Mouse (Mus musculus) spleen, postnatal 10 days (tissue): ENCODE data around the gene Psme1.
A peak's percentile ranks its signal among the peaks of the same experiment; 100 is the strongest.

ENCODE experiments used
- DNase-seq, 2 experiments: peaks; one replicate each; pipeline ENCODE4 v3.0.0; 2021 to 2022; ENCODE audit warnings: low spot score in 2 of 2

Gene Psme1

DNA sequence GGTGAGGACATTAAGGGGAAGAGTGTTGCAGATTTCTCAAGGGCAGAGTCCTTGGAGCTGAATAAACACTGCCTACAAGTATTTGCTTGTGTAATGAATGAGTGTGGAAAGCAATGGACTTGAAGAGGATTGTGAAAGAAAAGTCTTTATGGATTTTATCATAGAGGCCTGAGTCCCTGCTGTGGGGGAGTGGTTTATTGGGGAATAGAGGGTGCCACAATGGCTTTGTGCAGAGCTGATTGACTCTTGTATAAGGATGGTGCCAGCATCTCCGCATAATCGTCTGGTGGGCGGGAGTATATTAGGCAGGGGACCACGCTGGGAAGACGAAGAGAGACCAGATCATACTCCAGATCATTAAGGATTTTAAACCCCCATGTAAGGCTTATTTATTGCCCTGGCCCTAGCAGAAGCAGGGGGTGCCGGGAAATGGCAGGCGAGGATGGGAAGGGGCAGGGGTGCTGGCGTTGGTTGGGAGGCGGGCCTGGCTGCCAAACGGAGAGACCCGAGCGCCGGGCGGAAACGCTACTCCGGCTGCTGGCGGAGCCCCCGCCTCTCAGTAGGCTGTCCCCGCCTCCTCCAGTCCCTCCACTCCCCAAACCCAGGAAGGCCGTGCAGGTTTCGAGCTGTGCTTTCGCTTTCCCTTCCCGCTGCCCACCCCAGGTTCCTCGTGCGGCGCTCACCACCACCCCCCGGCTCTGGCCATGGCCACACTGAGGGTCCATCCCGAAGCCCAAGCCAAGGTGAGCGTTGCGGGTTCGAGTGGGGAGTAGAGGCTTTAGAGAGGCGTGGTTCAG is at the start of gene Psme1:
Gene Psme1 (plus strand): TSS at position 253 of the 797 bp plus-strand sequence.
- DNase-seq, result peak; percentile 71 to 81

DNA sequence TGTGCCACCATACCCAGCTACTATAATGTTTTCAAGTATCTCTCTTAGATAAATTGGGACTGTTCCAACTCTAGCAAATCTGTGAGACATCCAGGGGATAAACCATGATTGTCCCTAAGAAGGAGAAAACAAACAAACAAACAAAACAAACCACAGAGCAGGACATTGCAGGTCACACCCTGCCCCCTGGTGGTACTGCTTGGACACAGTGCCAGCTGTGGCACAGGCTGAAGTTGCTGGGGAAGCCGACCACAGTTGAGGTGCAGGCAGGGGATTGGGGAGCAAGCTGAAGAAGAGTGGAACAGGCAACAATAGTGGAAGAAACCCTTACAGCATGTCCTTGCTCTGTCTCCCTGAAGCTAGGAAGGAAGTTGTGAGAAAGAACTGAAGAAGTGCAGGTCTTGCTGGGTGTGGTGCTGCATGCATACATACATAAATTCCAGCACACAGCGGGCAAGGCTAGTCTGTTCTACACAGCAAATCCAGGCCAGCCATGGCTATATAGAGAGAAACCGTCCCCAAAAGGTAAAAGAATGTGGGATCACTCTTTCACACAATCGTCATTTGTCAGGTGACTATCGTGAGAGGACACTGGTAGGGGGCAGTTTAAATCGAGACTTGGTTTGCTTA is 41.7 kb upstream of the Psme1 start:
- DNase-seq, result peak; percentile 50 to 75

DNA sequence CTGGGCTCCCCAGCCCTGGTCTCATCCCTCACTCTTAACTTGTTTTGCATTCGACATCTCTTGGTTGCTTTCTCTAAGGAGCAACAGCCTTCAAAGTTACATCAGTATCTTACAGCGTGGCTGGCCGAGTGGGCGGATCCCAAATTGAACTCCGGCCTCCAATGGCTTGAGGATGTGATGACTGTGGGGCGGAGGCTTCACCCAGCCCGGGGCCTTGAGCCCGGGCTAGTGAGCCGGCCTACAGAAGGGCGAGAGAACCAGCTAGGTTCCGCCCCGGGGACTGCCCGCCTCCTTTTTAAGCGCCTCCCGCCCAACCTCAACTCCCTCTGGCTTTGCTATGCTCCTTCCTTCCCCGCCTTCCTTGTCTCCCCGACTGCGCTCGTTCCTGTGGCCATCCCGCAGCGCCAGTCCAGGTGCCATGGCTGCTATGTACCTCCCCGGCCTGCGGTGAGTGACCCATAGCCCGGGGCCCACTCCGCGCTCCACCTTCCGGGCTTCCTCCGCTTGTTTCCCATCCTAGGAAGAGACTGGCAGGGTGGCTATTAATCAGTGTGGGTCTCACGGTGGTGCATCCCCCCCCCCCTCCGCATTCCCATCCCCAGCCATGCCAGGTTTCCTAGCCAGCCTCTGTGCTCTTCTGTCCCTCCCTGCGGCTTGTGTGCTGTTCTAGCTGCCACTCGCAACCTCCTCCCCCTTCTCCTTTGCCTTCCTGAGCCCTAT is 37.7 kb upstream of the Psme1 start, which contains the start of gene Pck2:
Gene Pck2 (plus strand): TSS at position 200 of the 720 bp plus-strand sequence.
- peak; percentile 87 to 93 for DNase-seq

DNA sequence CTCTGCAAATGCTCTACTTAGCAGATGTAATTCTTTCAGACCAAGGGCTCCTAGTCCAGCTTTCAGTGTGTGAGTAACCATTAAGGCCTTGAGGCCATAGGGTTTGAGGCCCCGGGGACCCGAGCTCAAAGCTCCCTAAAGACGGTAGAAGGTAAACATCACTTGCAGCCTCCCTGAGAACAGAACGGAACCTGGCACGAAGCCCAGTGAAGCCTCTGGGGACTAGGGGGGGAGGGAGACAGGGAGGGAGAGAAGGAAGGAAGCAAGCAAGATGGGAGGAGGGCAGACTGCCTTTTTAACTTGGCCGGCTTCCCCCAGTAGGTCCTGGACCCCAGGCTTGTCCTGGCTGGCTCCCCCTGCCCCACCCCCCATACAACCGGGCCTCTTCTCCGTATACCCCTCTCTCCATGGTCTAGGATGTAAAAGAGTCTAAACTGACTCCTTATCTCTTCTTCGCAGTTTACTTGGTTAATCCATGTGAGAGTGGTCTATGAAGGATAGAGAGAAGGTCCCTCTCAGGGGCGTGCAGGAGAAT is 37.1 kb upstream of the Psme1 start:
- peak; percentile 83 to 91 for DNase-seq

DNA sequence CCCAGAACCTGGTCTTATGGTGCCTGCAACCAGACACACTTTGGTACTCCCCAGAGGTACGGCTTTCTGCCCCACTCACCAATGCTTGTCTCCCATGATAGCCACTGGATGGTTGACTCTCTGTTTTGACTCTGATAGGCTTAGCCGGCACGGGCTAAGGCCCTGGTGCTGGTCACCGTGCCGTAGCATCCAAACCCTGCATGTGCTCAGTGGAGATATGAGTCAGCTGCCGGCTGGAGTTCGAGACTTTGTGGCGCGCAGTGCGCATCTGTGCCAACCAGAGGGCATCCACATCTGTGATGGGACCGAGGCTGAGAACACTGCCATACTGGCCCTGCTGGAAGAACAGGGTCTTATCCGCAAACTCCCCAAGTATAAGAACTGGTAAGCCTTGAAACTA is 35.7 kb upstream of the Psme1 start:
- DNase-seq, result peak; percentile 54 to 81

DNA sequence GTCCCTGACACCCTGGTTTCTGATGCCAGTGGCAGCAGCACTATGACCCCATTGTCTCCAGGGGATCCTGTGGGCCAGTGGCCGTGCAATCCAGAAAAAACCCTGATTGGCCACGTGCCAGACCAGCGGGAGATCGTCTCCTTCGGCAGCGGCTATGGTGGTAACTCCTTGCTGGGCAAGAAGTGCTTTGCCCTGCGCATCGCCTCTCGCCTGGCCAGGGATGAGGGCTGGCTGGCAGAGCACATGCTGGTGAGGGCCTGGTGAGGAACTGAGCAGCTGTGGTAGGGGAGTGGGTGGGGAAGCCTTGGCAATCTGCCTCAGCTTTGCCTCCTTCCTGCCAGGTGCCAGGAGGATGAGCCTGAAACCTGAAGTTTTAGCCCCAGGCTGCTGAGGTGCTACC is 33.6 kb upstream of the Psme1 start:
- DNase-seq, result no peak

DNA sequence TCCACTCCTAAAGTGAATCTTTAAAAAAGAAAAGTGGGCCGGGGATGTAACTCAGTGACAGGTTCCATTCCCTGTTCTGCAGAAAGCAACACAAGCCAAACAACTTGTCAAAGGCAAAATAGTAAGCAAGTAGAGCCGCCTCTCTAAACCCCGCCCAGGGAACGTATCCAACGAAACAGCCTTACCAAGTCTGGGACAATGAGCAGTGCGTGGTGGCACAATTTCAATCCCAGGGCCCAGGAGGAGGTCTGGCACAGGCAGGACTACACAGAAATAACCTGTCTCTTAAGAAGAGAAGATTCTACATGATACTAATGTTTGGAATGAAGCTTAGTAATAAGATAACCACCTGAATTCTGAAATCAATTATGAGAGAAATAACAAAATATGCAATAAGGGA is 27.7 kb upstream of the Psme1 start:
- no peak for DNase-seq

DNA sequence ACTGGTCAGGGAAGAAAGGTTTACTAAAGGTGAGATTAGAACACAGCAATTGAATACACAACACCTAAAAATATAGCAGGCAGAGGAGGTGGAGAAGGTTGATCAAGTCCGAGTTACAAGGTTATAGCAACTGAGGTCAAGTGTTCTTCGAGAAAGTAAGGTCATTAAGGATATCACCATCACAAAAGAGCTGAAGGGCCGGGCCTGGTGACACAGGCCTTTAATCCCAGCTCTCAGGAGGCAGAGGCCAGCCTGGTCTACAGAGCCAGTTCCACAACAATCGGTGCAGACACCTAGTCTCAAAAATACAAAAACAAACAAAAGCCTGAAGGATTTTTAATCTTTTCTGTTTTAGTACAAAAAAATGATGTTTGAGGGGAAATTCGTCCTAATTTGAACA is 26.6 kb upstream of the Psme1 start:
- no peak for DNase-seq

DNA sequence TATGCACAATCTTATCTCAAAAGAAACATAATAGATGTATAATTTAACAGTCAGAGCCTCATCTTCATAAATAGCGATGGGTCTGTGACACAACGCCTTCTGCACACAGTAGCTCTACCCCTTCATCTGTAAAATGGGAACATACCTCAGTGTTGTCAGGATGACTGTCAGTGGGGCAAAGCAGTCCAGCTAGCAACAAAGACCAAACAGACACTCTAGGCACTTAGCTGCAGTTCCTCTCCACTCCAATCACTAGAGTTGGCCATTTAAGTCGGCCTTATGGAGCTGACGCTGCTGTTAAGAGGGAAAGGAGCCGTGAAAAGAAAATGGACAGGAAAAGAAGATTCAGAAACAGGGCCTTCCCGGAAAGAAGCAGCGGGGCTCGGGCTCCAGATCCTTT is 26.1 kb upstream of the Psme1 start:
- DNase-seq, result no peak

DNA sequence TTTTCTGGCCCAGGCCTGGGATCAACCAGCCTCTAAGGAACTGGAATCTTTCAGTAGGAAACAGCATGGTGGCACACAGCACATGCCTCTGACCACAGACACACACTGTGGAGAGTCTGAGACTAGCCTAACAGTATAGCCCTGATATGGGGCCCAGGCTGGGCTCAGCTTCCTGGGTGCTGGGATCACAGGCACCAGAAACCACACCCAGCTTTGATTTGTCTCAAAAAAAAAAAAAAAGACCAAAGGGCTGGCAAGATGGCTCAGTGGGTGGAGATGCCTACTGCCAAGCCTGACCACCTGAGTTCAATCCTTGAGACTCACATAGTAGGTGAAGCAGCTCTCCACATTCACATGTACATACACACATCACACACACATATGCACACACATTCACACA is 23.3 kb upstream of the Psme1 start:
- DNase-seq, result no peak

DNA sequence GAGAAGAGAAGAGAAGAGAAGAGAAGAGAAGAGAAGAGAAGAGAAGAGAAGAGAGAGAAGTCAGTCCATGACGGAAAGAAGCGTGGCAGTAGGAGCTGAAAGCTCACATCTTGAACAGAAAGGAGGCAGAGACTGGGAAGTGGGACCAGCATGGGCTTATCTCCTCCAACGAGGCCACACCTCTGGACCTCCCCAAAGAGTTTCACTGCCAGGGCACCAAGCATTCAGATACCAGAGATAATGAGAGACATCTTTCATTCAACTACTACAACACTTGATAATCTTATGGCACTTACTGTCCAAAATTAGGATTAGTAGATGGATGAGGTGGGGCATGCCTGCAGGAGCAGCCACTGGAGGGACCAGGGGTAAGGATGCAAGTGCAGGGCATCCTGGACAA is 22.1 kb upstream of the Psme1 start:
- DNase-seq, result no peak

DNA sequence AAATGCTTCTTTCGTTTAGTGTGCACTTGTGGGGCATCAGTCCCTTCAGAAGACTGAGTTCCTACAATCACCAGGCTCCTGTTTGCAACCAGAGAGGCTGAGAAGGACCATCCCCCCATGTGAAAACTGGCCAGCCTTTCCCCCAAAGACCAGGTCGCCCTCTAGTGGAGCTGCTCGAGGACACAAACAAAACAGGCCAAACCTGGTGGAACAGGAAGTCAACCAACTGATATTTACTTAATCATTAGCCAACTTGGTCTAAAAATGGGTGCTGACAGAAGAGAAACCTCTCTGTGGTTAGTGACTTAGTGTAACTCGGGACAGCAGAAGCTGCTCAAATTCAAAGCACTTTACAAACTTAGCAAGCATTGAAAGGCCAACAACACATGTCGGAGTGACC is 20.9 kb upstream of the Psme1 start:
- DNase-seq, result peak; percentile 65 to 90

DNA sequence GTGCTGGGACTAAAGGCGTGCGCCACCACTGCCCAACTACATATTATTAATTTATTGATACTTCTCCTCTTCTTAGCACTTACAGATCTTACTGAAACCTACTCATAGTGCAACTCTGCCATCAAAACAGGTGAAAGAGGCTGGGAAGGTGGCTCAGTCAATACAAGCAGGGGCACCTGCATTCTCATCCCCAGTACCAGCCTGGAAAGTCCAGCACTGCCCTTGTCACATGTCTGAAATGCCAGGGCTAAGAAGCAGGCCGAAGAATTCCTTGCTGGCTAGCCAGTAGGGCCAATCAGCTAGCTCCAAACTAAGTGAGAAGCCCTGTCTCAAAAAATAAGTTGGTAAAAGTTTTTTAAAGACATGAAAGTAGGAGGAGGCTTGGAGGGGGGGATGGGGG is 20.3 kb upstream of the Psme1 start:
- no peak for DNase-seq

DNA sequence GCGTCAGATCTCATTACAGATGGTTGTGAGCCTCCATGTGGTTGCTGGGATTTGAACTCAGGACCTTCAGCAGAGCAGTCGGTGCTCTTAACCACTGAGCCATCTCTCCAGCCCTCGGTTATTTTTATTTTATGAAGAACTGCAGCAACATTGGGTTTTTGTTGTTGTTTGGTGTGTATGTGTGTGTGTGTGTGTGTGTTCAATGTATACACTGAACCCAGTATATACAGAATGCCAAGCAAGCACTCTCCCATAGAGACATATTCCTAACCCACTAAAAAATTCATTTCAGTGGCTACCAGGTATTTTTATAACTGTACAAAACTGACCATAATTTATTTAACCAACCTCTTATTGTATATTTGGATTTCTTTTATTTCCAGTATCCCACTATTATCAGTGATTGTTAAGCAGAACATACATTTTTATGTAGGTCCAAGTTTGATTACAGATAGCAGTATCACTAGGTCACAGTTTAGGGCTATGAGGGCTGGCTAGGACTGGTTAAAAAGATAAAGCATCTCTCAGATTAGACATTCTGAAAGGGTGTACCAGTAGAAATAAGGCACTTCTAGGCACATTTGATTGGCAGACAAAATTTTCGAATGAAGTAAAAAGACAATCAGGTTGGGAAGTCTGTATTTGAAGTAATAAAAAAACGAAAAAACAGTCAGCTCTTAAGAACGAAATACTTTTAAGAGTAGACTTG is 19.0 kb upstream of the Psme1 start:
- DNase-seq, result no peak

DNA sequence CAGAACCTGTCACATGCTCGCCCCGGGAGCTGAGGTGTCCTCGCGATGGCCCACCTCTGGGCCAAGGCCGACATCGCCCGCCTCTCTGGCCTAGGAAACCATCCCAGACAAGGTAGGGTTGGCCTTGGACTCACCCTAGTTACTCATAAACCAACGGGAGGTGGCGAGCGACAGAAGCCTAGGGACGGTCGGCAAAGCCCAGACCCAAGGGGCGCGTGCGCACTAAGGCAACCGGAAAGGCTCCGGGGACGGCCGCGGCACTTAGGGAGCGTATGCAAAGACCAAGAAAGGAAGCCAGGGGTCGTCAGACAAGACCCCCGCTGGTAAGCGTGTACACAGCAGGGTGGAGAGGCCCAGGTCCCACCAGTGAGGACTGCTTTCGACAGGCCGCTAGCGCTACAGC is 18.1 kb upstream of the Psme1 start, which contains the start of gene Dcaf11:
Gene Dcaf11 (plus strand): TSS at position 208 of the 403 bp plus-strand sequence.
- DNase-seq, result peak; percentile 88 to 93

DNA sequence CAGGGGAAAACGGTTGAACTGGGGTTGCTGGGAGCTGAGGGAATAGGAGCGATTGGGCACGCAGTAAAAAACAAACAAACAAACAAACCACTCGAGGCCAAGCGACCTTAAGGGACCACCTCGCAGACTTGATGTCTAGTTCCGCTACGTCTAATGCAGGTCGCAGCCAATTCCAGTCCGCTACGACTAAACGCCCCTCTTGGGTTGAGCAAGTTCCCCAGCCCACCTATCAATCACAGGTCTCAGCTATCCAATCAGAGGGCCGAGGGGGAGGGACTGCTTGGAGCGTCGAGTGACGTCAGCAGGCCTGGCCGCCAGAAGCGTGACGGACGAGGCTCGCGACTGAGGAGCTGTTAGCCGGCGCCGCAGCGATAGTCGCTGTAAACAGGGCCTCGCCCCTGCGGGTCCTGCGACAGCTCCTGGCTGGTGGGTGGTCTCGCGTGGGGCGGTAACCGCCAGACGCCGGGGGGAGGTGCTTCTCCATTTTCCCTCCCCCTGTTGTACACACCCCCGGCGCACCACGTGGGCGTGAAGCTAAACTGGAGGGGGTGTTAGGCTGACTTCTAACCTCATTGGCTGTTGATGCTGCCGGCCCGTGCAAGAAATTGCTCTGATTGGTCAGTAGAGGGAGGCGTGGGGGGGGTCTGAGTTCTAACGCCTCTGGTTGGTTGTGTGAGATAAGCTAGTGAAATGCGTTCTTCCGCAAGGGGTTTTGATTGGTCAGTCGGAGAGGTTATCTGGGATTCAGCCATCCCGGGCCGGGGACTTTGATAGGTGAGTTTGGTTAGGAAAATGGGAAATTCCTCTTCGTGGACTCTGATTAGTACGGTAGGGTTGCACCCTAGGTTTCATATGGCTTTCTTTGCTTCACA is 17.5 kb upstream of the Psme1 start, which contains the start of gene A730061H03Rik:
Gene A730061H03Rik (minus strand): TSS at position 205 of the 872 bp plus-strand sequence.
- DNase-seq, result peak; percentile 97 to 99

DNA sequence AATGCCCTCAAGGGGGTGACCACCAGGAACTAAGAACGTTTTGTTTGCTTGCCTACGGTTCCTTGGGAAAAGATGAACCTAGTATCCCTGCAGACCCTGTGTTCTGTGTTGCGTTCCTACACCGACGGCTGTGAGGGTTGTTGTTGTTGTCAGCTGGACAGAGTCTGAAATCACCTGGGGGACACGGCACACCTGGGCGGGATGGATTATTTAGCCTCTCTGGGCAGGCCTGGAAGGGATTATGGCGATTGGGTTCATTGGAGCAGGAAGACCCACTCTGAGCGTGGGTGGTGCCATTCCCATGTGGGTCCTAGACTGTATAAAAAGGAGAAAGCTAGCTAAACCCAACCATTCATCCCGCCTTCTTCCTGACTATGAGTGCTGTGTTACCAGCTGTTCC is 16.1 kb upstream of the Psme1 start:
- DNase-seq, result no peak

DNA sequence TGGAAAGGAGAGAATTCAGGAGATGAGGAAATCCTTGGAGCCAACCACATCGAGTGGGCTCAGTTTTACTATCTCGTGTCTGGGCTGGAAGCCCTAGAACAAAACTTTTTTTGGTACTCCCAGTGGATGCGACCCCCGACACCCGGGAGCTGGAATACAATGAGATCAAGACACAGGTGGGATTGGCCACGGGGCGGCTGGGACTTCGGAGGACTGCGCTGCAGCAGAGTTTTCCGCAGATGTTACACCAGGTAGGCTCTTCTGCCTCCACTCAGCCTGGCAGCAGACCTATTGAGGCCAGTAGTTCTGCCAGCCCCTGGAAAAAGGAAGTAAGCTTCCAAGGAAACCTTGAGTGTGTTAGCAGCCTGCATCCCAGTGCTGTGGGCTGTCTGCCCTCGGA is 14.7 kb upstream of the Psme1 start:
- no peak for DNase-seq

DNA sequence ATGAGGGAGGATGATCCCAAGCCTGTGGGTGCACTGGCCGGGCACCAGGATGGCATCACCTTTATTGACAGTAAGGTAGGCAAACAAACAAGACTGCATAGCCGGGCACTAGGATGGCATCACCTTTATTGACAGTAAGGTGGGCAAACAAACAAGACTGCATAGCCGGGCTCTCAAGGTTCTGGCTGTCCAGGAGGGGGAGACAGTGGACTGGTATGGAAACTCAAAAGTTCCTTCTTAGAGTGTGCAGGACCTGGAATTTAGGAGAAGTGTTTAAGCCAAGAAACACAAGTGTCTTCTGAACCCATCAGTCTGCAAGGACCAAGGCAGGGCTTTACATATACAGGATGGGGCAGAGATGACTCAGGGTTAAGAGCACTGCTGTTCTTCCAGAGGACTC is 12.2 kb upstream of the Psme1 start:
- no peak for DNase-seq

DNA sequence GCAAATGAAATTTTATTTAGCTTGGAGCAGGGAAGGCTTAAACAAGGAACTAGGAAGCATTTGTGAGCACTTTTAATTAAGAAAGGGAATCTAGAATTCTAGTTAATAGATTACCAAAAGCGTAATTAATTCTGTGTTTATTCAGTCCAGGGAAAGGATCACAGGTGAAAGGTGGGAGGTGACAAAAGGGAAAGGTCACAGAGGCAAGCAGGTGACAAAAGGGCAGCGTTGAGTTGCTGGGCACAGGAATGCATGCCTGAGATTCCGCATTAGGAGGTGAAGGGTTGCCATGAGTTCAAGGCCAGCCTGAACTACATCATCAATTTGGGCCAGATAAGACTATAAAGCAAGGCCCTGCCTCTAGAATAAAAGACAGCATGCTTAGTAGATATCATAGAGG is 10.4 kb upstream of the Psme1 start:
- no peak for DNase-seq

DNA sequence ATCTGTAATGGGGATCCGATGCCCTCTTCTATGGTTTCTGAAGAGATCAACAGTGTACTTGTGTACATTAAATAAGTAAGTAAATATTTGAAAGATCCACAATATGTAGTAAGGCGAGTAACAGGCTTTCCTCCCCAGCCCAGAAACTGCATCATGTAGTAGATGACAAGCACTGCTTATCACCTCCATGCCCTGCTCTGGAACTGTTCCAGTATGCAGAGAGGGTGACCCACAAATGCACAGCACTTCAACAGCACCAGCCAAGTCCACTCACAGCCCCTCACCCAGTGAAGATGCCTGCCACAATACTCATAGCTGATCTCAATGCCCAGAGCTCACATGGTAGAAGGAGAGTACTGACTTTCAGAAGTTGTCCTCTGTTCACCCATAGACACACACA is 7.3 kb upstream of the Psme1 start:
- no peak for DNase-seq
